Mouse (Mus musculus) left cerebral cortex, adult 9 months (tissue): ENCODE data around the gene Mrpl46.
A peak's percentile ranks its signal among the peaks of the same experiment; 100 is the strongest.

Experiments used
- DNase-seq, 2 experiments: peaks; one replicate each; pipeline ENCODE4 v3.0.0; 2022; ENCODE audit warnings: low spot score in 2 of 2

The Mrpl46 gene

GRCm38 (mm10) chr7:78767929-78768531 is 15.3 kb downstream of the Mrpl46 start:
- no peak for DNase-seq

- peak; percentile 62 to 93 for DNase-seq
These were observed 17.2 kb downstream of the Mrpl46 start for GRCm38 (mm10) chr7:78766019-78766683.

DNA sequence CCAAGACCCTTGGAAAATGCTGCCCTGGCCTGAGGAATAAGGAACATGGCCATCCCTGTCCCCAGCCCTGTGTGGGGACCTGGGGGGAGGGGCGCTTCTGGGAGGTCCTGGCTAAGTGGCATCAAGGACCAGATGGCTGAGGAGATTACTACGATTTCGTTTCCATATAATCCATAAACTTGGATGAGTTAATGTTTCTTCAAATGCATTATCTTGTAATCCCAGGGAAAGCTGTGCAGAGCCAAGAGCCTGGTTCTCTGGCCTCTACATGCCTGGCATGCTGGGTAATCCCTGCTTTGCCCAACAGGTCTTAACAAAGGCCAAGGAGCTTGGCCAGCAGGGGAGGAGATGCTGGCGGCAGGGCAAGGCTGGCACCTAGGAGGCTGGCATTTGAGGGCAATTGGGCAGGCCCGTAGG is 18.1 kb downstream of the Mrpl46 start:
- DNase-seq = no peak

DNA sequence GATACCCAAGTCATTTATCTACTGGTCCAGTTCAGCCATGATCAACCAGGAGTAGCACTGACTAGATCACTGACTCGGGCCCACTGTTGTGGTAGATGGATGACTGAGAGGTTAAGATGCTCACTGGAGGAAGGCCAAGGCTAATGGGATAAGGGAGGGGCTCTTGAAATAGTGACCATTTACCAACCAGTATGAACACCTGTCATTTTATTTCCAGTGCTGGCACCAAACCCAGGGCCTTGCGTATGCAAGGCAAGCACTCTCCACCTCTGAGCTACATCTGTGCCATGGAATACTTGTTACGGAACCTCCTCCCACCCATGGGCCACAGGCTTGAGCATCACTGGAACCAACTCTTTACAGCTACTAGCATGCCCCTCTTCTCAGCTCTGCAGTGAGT is 19.5 kb downstream of the Mrpl46 start:
- DNase-seq = no peak

DNA sequence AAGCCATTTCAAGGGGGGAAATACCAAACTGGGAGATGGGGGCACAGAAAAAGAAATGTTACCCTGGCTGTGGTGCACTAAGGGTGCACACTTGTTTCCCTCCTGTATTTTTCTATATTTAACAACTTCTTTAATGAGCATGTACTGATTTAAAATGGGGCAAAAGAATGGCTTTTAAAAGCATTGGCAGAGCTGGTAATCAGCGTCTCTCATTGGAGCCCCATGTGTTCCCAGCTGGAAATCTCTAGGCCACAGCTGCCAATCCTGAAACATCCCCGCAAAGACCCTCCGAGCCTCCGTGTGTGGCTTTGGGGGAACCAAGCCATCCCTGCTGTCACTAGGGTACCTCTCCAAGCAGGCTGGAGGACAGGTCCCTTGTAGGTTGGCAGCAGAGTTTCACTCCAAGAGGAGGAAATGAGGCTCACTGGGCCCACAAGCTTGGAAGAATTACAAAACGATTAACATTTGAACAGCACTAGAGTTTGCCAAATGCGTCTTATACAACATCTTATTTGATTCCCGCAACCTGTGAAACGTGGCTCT is 28.8 kb downstream of the Mrpl46 start:
- DNase-seq = no peak

DNA sequence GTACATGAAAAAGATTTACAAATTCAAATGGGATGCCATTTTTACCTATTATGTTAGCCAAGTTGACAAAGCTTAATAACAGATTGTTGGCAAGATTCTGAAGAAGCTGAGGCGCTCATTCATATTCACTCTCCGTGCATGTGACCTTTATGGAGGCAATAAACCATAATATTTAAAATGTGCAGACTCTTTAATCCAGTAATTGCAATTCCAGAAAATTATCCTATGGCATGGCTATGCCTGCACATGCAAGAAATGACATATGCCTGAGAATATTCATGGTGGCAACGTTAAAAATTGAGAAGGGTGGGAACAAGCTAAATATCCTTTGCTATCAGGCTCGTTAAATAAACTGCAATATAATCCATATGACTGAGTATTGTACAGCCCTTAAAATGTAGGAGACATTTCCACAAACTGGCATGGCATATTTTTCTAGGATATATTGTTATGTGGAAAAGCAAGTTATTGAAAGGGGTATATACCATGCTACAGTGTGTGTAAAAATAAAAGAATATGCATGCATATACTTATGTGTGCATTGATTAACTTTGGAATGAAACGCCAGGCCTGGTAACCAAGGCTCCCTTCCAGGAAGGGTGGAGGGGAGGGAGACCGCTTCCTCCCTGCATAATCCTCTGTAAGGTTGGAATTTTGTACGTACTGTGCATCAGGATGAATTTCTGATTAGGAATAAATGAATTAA is 29.4 kb downstream of the Mrpl46 start:
- DNase-seq = no peak

DNA sequence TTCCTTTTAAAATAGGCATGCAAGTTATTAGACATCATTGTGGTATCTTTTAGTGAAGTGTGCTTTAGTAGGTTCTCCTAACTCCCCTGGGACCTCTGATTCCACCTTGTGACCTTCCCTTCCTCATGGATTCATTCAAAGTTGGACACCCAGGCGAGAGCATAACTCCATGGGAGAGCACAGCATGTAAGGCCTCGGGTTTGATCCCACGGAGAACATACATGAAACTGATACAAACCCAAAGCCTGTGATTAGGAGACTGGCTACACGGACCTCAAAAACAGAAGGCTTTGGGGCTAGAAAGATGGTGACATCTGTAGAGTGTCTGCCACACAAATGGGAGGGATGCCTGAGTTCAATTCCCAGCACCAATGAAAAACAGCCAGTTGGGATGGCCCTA is 30.4 kb downstream of the Mrpl46 start:
- DNase-seq = no peak

DNA sequence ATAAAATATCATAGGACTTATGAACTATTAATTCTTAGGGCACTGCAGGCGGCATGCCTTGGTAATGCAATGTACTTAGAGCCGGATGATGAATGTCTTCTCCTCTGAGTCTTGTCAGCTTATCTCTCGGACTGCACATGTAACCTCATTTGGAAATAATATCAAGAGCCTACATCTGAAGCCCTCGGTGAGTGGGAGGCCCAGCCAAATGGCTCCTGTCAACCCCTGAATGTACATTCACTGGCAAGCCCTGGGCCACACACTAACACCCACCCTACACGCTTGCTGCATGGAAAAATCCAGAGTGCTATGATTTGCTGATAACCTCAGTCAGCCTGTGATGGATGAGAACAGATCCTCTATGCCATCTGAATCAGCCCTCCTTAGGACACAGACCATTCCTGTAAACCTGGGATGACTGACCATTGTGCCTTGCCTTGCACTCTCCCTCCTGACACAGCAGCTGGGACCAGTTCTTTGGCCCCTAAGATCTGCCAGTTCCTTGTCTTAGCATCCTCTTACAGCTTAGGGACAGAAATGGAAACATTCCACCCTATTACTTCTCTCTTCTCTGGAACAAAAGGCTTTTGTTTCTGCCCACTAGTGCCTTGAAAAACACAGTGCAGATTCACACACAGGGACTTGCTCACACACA is 39.5 kb downstream of the Mrpl46 start:
- DNase-seq = no peak

DNA sequence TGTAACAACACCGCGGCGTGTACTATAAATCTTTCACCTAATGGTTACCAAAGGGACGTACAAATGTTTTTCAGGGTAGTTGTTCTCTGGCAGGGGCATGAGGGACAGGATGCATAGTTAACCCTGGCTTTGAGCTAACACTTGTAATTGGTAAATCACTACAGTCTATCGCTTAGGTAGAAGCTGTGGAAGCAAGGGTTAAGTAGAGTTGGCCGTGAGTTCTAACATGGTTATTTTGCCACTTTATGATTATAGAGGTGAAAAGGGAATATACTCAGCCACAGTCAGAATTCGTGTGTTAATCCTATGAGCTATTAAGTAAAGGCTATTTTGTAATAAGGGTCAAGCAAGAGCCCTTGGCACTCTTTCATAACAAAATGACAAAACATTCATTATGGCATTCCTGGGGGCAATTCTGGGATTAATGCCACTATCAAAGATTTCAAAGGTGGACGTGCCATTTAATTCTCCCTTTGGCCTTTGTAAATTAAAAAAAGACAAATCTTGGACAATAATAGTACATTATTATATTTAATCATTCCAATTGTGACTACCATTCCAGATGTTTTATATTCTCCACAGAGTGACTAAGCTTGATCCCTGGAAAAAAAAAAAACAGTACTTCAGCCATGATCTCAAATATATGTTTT is 43.9 kb downstream of the Mrpl46 start:
- no peak for DNase-seq

DNA sequence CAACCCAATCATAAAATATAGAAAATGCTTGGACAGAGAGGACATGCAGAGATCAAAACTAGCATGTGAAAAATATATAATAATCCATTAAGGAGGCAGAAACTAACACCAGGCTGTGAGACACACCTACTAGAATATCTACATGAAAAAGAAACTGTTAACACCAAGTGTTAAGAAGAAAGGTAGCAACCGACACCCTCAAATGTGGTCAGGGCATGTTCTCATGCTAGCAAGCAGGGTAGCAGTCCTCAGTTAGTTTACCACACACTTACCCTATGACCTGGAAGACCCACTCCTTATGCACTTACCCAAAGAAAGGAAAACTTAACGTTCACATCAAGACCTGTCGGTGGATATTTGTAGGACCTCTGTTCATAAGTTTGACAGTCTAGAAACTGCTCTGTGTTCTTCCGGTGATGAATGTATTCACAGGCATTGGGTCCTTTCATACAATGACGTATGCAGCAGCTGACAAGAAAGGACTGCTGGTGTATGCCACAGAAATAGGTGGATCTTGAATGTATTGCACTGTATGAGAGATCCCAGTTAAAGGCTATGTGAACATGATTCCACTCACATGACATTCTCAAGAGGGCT is 45.6 kb downstream of the Mrpl46 start, which contains the start of gene Ntrk3:
Gene Ntrk3, minus strand, starts transcription at position 399 of the 597 bp plus-strand sequence.
- DNase-seq = no peak

- no peak for DNase-seq
These were observed 46.1 kb downstream of the Mrpl46 start for GRCm38 (mm10) chr7:78737196-78737595.

GRCm38 (mm10) chr7:78731391-78731790 is 51.9 kb downstream of the Mrpl46 start:
- DNase-seq = peak in 1 of 2 experiments; percentile 71
